Mouse (Mus musculus): ENCODE data around the gene Hoxc8.
A peak's percentile ranks its signal among the peaks of the same experiment; 100 is the strongest.

The Hoxc8 gene

GRCm38 (mm10) chr15:102983716-102984115, 6.7 kb upstream of the Hoxc8 start:
- no peak for DNase-seq

GRCm38 (mm10) chr15:102984521-102984920, 5.9 kb upstream of the Hoxc8 start:
- DNase-seq, result no peak

GRCm38 (mm10) chr15:102984925-102985324, 5.5 kb upstream of the Hoxc8 start:
- no peak for DNase-seq

GRCm38 (mm10) chr15:102987124-102987833, 3.1 kb upstream of the Hoxc8 start:
- peak; percentile 97 to 99 for DNase-seq

GRCm38 (mm10) chr15:102988078-102988477, 2.3 kb upstream of the Hoxc8 start:
- no peak for DNase-seq

- no peak for DNase-seq
These were observed 1.4 kb downstream of the Hoxc8 start for GRCm38 (mm10) chr15:102991782-102992181.

GRCm38 (mm10) chr15:102992206-102992605, 1.8 kb downstream of the Hoxc8 start:
- no peak for DNase-seq

GRCm38 (mm10) chr15:102992863-102993262, 2.5 kb downstream of the Hoxc8 start:
- DNase-seq, result no peak

- no peak for DNase-seq
These were observed 6.1 kb downstream of the Hoxc8 start for GRCm38 (mm10) chr15:102996548-102996947.

GRCm38 (mm10) chr15:102997431-102997830, 7.0 kb downstream of the Hoxc8 start:
- no peak for DNase-seq

- no peak for DNase-seq
These were observed 7.5 kb downstream of the Hoxc8 start, which contains the start of gene Hoxc6 for GRCm38 (mm10) chr15:102997939-102998355. Hoxc6 (plus strand) TSS chr15:102998257.

GRCm38 (mm10) chr15:102998608-102999182, 8.3 kb downstream of the Hoxc8 start:
- DNase-seq, result no peak

- DNase-seq, result peak in 1 of 2 experiments; percentile 54
These were observed 8.9 kb downstream of the Hoxc8 start for GRCm38 (mm10) chr15:102999183-102999831.

GRCm38 (mm10) chr15:102999955-103000354, 9.5 kb downstream of the Hoxc8 start:
- no peak for DNase-seq

- no peak for DNase-seq
These were observed 10.1 kb downstream of the Hoxc8 start for GRCm38 (mm10) chr15:103000501-103000901.

- DNase-seq, result no peak
These were observed 11.0 kb downstream of the Hoxc8 start for GRCm38 (mm10) chr15:103001370-103001769.

GRCm38 (mm10) chr15:103002156-103002555, 11.7 kb downstream of the Hoxc8 start:
- DNase-seq, result no peak

- DNase-seq, result no peak
These were observed 12.5 kb downstream of the Hoxc8 start for GRCm38 (mm10) chr15:103002821-103003448.

- no peak for DNase-seq
These were observed 14.9 kb downstream of the Hoxc8 start for GRCm38 (mm10) chr15:103005308-103005707.

- no peak for DNase-seq
These were observed 15.4 kb downstream of the Hoxc8 start for GRCm38 (mm10) chr15:103005797-103006196.

GRCm38 (mm10) chr15:103006326-103006725, 15.9 kb downstream of the Hoxc8 start:
- DNase-seq, result no peak

GRCm38 (mm10) chr15:103009265-103010111, 19.1 kb downstream of the Hoxc8 start:
- no peak for DNase-seq
